ENCODE assay signal across 21 mouse cellular contexts in genomic region chr6:60963726-60964125, GRCm38 (mm10). TPM values are rescaled to one million over a fixed set of nuclear protein-coding genes. Genes with fewer than 3 reads are reported as not detected.
DNase-seq lines count a peak whose midpoint lies in the region; ATAC-seq and TF ChIP-seq lines count a peak whose summit lies in the region.
"Had no signal": no experiment of that assay in that cellular context is flagged by ENCODE, and none has a peak within 500 bp of the region (broad histone marks: within the 10 kb centered on the region; RNA-seq: fewer than 3 reads in every experiment).

No protein-coding gene starts in this region.

- no peak overlapping the region for H3K9ac ChIP-seq in heart, adult 2 months (ENCODE audit: low read depth, low read length)
- no peak overlapping the region for H3K9ac ChIP-seq in MEL (ENCODE audit: control insufficient read depth, low read depth, low read length, poor library complexity, severe bottlenecking)
- H3K9ac ChIP-seq: hindbrain, embryonic 12.5 days; liver, embryonic 13.5 days had no signal

- peak; percentile 22 for TF ChIP-seq RAD21 in MEL (IDR thresholded peaks at IDR 0.05; ENCODE audit: low read depth, low read length)

- no peak for DNase-seq in heart, adult 2 months
- DNase-seq in heart, adult 11 months = no peak
- no peak for DNase-seq in left cerebral cortex, adult 2 months (ENCODE audit: extremely low spot score in 1 of 2, low spot score in 2 of 2)
- no peak for DNase-seq in left cerebral cortex, postnatal 14 days (ENCODE audit: low spot score in 2 of 2)
- no peak for DNase-seq in MEL (ENCODE audit: low read depth, low spot score)
- no peak for DNase-seq in T-cell, adult 2 months (ENCODE audit: low spot score)
- DNase-seq: adrenal gland, postnatal 10 days; B cell, adult 2 months; cerebellum, adult 9-10 months; kidney, adult 8-10 months; kidney, postnatal 25 days; liver, embryonic 13.5 days; lung, adult 2 months had no signal

- H3K9me3 ChIP-seq in MEL (replicated peaks; ENCODE audit: insufficient read depth, low read length) = no peaks in the 10 kb centered on the region
- H3K9me3 ChIP-seq: embryonic facial prominence, embryonic 10.5 days; G1E; hindbrain, embryonic 12.5 days; liver, embryonic 13.5 days; megakaryocyte, embryonic 14.5 days had no signal

- no peaks in the 10 kb centered on the region for H3K27me3 ChIP-seq in heart, adult 2 months (ENCODE audit: control insufficient read depth, insufficient read depth, low read length)
- no peaks in the 10 kb centered on the region; a peak in 2 of 4 replicates for H3K27me3 ChIP-seq in MEL (ENCODE audit: control insufficient read depth in 1 of 2, insufficient read depth in 2 of 2, low read length in 2 of 2)
- H3K27me3 ChIP-seq: CH12.LX; hindbrain, embryonic 12.5 days; liver, embryonic 13.5 days; megakaryocyte, embryonic 14.5 days had no signal

- H3K4me3 ChIP-seq in heart, adult 2 months = no peak overlapping the region
- no peak overlapping the region for H3K4me3 ChIP-seq in left cerebral cortex, adult 2 months
- no peak overlapping the region for H3K4me3 ChIP-seq in MEL (ENCODE audit: control insufficient read depth in 1 of 2, insufficient read depth in 1 of 2, low read depth in 2 of 2, low read length in 2 of 2)
- H3K4me3 ChIP-seq: embryonic facial prominence, embryonic 10.5 days; hindbrain, embryonic 12.5 days; liver, embryonic 13.5 days; megakaryocyte, embryonic 14.5 days had no signal

- 0 out of 2 replicates have a peak, but pooled peaks have one; percentile 22 for ATAC-seq in common myeloid progenitor, adult 5-6 weeks (replicated peaks; ENCODE audit: low read depth, poor library complexity, severe bottlenecking)
- ATAC-seq: inflammation-experienced regulatory T-cells, adult 6 months; midbrain, embryonic 16.5 days had no signal

- WGBS in heart, adult 2 months = 56% methylated on average over 1 of the region's 1 CpGs

- H3K27ac ChIP-seq in heart, adult 2 months = no peak overlapping the region
- H3K27ac ChIP-seq in left cerebral cortex, adult 2 months = no peak overlapping the region
- H3K27ac ChIP-seq in MEL (ENCODE audit: control insufficient read depth, low read depth, low read length) = no peak overlapping the region
- H3K27ac ChIP-seq: embryonic facial prominence, embryonic 10.5 days; hindbrain, embryonic 12.5 days; liver, embryonic 13.5 days had no signal

- intact Hi-C loops in heart, adult 2 months (cut with DNase I) = no loop called here
- intact Hi-C loops in left cerebral cortex, adult 2 months (cut with DNase I) = no loop called here
- intact Hi-C loops in left cerebral cortex, postnatal 14 days (cut with DNase I) = no loop called here

- peak; percentile 43 for TF ChIP-seq CTCF in heart, adult 2 months (IDR thresholded peaks at IDR 0.05)
- peak; percentile 50 for TF ChIP-seq CTCF in left cerebral cortex, adult 2 months (IDR thresholded peaks at IDR 0.05)
- TF ChIP-seq CTCF in MEL (IDR thresholded peaks at IDR 0.05 in 2 of 3, conservative IDR thresholded peaks at IDR 0.05 in 1 of 3; ENCODE audit: control insufficient read depth in 1 of 3, insufficient read depth in 1 of 3, low read depth in 2 of 3, low read length in 3 of 3, poor library complexity in 1 of 3, severe bottlenecking in 1 of 3) = peak in 1 of 3 experiments; percentile 25; a peak in 1 of 6 replicates

- no peak for TF ChIP-seq POLR2A in heart, adult 2 months (IDR thresholded peaks at IDR 0.05; ENCODE audit: insufficient read depth, low read depth, low read length)
- no peak for TF ChIP-seq POLR2A in MEL (IDR thresholded peaks at IDR 0.05; ENCODE audit: control insufficient read depth in 1 of 2, insufficient read depth in 1 of 2, low read depth in 1 of 2, low read length in 2 of 2, poor library complexity in 1 of 2)

- TF ChIP-seq EP300 in heart, adult 2 months (IDR thresholded peaks at IDR 0.05; ENCODE audit: insufficient read depth, low read depth, low read length) = no peak
- TF ChIP-seq EP300 in MEL (IDR thresholded peaks at IDR 0.05; ENCODE audit: low read depth in 1 of 2, low read length in 2 of 2) = no peak

- H3K36me3 ChIP-seq in heart, adult 2 months (ENCODE audit: control insufficient read depth, insufficient read depth, low read length) = no peaks in the 10 kb centered on the region
- H3K36me3 ChIP-seq in MEL (ENCODE audit: control insufficient read depth in 1 of 2, insufficient read depth in 2 of 2, low read length in 2 of 2) = no peaks in the 10 kb centered on the region
- H3K36me3 ChIP-seq: embryonic facial prominence, embryonic 10.5 days; G1E; hindbrain, embryonic 12.5 days; liver, embryonic 13.5 days had no signal

- no peaks in the 10 kb centered on the region for H3K4me1 ChIP-seq in heart, adult 2 months (ENCODE audit: control insufficient read depth, insufficient read depth, low read length)
- no peaks in the 10 kb centered on the region for H3K4me1 ChIP-seq in MEL (ENCODE audit: control insufficient read depth in 1 of 2, insufficient read depth in 2 of 2, low read length in 2 of 2)
- H3K4me1 ChIP-seq: embryonic facial prominence, embryonic 10.5 days; hindbrain, embryonic 12.5 days; liver, embryonic 13.5 days had no signal

- H3K79me2 ChIP-seq in heart, adult 2 months (replicated peaks; ENCODE audit: control insufficient read depth, insufficient read depth, low read length) = no peaks in the 10 kb centered on the region
- H3K79me2 ChIP-seq in MEL (ENCODE audit: control insufficient read depth, insufficient read depth, low read length, poor library complexity) = no peaks in the 10 kb centered on the region

TF ChIP-seq in MEL, 35 proteins besides CTCF, POLR2A, EP300 and RAD21:
- TF ChIP-seq JUND (IDR thresholded peaks at IDR 0.05; ENCODE audit: low read depth, low read length) = no peak
- TF ChIP-seq BHLHE40 (IDR thresholded peaks at IDR 0.05; ENCODE audit: borderline replicate concordance, low read depth, low read length) = no peak
- TF ChIP-seq USF1 (IDR thresholded peaks at IDR 0.05; ENCODE audit: low read depth, low read length) = no peak
- no peak for TF ChIP-seq MEF2A (IDR thresholded peaks at IDR 0.05; ENCODE audit: extremely low read depth, insufficient replicate concordance, low read depth, low read length, poor library complexity, severe bottlenecking)
- peak; percentile 20; the same call in 1 of the 2 replicates for TF ChIP-seq SMC3 (IDR thresholded peaks at IDR 0.05; ENCODE audit: low read depth, low read length)
- no peak for TF ChIP-seq TCF12 (IDR thresholded peaks at IDR 0.05; ENCODE audit: low read depth, low read length)
- TF ChIP-seq HCFC1 (IDR thresholded peaks at IDR 0.05; ENCODE audit: low read depth, low read length) = no peak

RNA-seq across cellular contexts. Expression of gene Mmrn1, which starts 39.0 kb away (rescaled TPM):
- 1 to 10 TPM; 6.8 to 7.5 TPM for total RNA-seq in heart, adult 2 months (2021)
- polyA plus RNA-seq in heart, adult 2 months (2012; rRNA removed) = 2.4 and 3.5 TPM in 2 replicates
- total RNA-seq in left cerebral cortex, adult 2 months (2021) = under 1 TPM in 1 of 2 experiments, not detected in 1; 0.16 TPM
- under 1 TPM; 0.35 to 0.49 TPM for total RNA-seq in left cerebral cortex, postnatal 14 days (2021)
- not detected in 2 replicates for total RNA-seq in MEL (2012; rRNA removed)
- polyA plus RNA-seq in MEL (2012; ENCODE audit: insufficient read depth in 1 of 2, insufficient read length in 2 of 2, low read depth in 1 of 2, low replicate concordance in 2 of 2, missing spikeins in 1 of 2) = not detected
- 15.2 and 22.6 TPM in 2 replicates for total RNA-seq in common myeloid progenitor, adult 5-6 weeks (2017)
- total RNA-seq: CH12.LX had no signal
- polyA plus RNA-seq: G1E; inflammation-experienced regulatory T-cells, adult 6 months had no signal
